Mouse (Mus musculus) G1E (cell line): ENCODE results near the gene Fam129a. TPM values are rescaled to one million over a fixed set of nuclear protein-coding genes. Genes with fewer than 3 reads are reported as not detected.
"Not testable (repeated sequence)": the region's sequence is repeated elsewhere in the genome, so short reads cannot be mapped to it uniquely, and the experiment has no call there.

Experiments used
- ATAC-seq: 2 replicates; pipeline ENCODE4 v1.8.0; 2016; ENCODE audit warnings: mild to moderate bottlenecking; ENCODE audit not compliant: insufficient number of reproducible peaks, poor library complexity, low FRiP score, severe bottlenecking; ENCODE audit errors: extremely low read depth
- DNase-seq: peaks from one replicate; pipeline ENCODE4 v3.0.0; 2012; ENCODE audit warnings: low spot score
- H3K27me3 ChIP-seq: 2 replicates; pipeline ENCODE4 v1.6.1; 2012; ENCODE audit warnings: mild to moderate bottlenecking, low read length, inconsistent platforms; ENCODE audit not compliant: insufficient read depth
- H3K36me3 ChIP-seq: replicated peaks from 2 replicates; pipeline ENCODE3; 2012; ENCODE audit warnings: mild to moderate bottlenecking, inconsistent platforms
- H3K4me1 ChIP-seq: 2 replicates; pipeline ENCODE4 v1.6.1; 2012; ENCODE audit warnings: low read depth, low read length, inconsistent platforms, mixed read lengths; ENCODE audit not compliant: insufficient read depth
- H3K4me3 ChIP-seq: 2 replicates; pipeline ENCODE4 v1.5.1; 2012; ENCODE audit warnings: low read depth, mild to moderate bottlenecking, inconsistent platforms, low read length, moderate library complexity, mixed read lengths
- H3K9me3 ChIP-seq: replicated peaks from 2 replicates; pipeline ENCODE4 v1.6.1; 2012; ENCODE audit warnings: inconsistent platforms
- CTCF ChIP-seq: IDR thresholded peaks from 2 replicates; pipeline ENCODE4 v1.5.1; 2012; ENCODE audit warnings: low read depth, low read length, inconsistent platforms, mixed read lengths
- GATA1 ChIP-seq: IDR thresholded peaks from 2 replicates; pipeline ENCODE4 v1.6.1; 2012; ENCODE audit warnings: borderline replicate concordance, low read length, inconsistent platforms, mixed read lengths
- GATA2 ChIP-seq: IDR thresholded peaks from 2 replicates; pipeline ENCODE4 v1.6.1; 2012; ENCODE audit warnings: low read depth, low read length, inconsistent platforms, borderline replicate concordance
- POLR2AphosphoS5 ChIP-seq: IDR thresholded peaks from 2 replicates; pipeline ENCODE4 v1.6.1; 2012; ENCODE audit warnings: low read depth, low read length, inconsistent platforms; ENCODE audit not compliant: insufficient replicate concordance
- TAL1 ChIP-seq: conservative IDR thresholded peaks from 2 replicates; pipeline ENCODE4 v1.6.1; 2012; ENCODE audit warnings: low read depth, low read length, inconsistent platforms, mixed read lengths
- polyA plus RNA-seq: library from polyadenylated mRNA; stranded (reverse); fragments of >175 nt; gene quantifications from 2 replicates; pipeline ENCODE4 v1.2.3, GENCODE M21; 2012
- total RNA-seq, 2 experiments: library from RNA; stranded (forward) in 1 of 2; stranded (reverse) in 1 of 2; fragments of 200-1000 nt in 1 of 2; fragments of >200 nt in 1 of 2; fragmentation: Nextera tagmentation in 1 of 2; gene quantifications; 2 replicates each; pipeline ENCODE4 v1.2.3; 2014 to 2017

The Fam129a gene
- total and polyA plus RNA-seq, 3 experiments: 0.60 TPM; not detected in 2

DNA sequence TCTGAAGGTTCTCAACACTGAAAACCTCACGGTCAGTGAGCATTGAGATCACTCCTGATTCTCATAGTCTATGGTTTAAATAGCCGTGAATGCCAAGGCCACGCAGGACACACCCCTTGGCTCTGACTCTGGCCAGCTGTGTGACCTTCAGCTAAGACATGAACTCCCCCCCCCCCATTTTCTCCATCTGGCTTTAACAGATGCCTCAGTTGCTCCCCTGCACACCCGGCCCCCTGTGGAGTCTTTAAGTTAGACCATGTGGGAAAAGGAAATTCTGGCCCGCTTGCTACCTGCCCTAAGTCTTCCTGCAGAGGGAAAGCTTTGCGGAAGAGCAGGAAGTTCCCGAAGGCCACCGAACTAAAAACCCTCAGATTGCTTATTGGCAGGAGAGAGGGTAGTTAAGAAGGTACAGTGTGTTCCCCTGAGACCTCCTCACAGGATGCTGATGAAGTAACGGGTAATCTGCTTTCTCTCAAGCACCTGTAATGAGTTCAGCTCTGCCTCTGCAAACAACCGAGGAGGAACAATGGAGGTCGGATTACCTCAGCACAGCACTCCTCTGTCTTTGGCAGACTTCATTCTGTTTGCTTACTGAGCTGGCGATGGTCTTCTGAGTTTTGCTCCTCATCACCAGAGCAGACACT, 114.8 kb downstream of the Fam129a start:
- Histone ChIP-seq H3K9me3 (no peaks in the 10 kb centered on the region), H3K4me3 (no peak overlapping the region), H3K27me3 (no peaks in the 10 kb centered on the region; the same call in 1 of the 2 replicates), H3K4me1 (peaks cover 6% of the 10 kb centered on the region), H3K36me3 (no peaks in the 10 kb centered on the region)
- ATAC-seq (no peak), DNase-seq (no peak)
- no peak for TF ChIP-seq CTCF

DNA sequence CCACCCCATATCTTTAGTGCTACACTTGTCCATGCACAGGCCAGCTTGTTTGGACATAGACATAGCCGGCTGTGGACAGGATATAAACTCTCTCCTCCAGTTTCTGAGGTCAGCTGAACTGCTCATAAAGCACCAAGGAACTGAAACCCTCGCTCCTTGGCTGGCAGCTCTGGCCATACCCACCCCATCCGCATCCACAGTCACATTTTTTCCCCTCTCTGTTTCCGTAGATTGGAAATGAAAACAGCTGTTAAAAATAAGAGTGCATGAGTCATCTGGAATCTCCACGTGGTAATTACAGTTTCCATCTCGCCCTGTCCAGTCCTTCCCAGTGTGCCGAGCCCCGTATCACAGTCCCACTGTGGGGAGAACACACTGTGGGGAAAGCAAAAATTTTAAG, 115.7 kb downstream of the Fam129a start:
- peaks cover 6% of the 10 kb centered on the region for H3K4me1 ChIP-seq
- no peaks in the 10 kb centered on the region; the same call in 1 of the 2 replicates for H3K27me3 ChIP-seq
- H3K4me3 ChIP-seq: no peak overlapping the region
- TF ChIP-seq POLR2AphosphoS5: no peak
- DNase-seq (no peak), ATAC-seq (no peak)
- no peaks in the 10 kb centered on the region for H3K36me3 ChIP-seq
- no peaks in the 10 kb centered on the region for H3K9me3 ChIP-seq

DNA sequence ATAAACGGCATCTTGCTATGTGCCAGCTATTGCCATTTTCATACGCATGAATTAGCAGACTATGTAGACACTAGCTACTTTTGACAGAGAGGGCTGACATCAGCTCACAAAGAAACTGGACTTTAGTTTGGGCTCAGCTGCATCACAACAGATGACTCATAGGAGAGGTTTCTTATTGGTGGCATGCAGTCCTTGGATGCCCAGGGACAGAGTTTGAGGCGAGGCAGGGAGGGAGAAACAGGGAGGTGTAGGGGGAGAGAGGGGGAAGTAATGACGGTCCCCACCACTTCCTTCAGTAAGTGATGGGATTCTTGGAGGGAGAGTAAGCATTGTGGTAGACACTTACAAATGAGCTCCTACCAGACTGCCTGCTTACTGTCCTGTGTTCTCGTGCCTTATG, 118.0 kb downstream of the Fam129a start:
- ATAC-seq (no peak), DNase-seq (no peak)
- Histone ChIP-seq H3K4me1 (peaks cover 6% of the 10 kb centered on the region), H3K9me3 (no peaks in the 10 kb centered on the region), H3K27me3 (peaks cover 3% of the 10 kb centered on the region), H3K4me3 (no peak overlapping the region), H3K36me3 (no peaks in the 10 kb centered on the region)
- TF ChIP-seq GATA1: no peak
- no peak for TF ChIP-seq POLR2AphosphoS5
- TF ChIP-seq GATA2: no peak
- no peak for TF ChIP-seq CTCF
- no peak for TF ChIP-seq TAL1

DNA sequence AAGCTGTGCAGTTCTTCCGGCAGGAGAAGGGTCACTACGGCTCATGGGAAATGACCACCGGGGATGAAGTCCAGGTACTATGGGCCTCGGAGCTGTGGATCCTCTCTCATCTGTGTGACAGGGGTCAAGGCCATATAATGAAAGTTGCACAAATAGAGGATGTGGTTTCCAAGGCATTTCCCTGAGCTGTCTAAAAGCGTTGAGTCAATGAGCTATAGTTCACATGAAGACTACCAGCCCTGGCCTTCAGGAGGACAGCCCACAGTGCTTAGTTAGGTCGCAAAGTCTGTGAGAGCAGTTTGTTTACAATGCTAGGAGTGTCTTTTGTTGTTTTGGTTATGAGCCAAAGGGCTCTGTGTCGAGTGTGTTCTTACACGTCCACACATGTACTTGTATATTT, 118.6 kb downstream of the Fam129a start:
- H3K4me1 ChIP-seq: peaks cover 6% of the 10 kb centered on the region
- peaks cover 3% of the 10 kb centered on the region for H3K27me3 ChIP-seq
- TF ChIP-seq TAL1 (no peak), GATA1 (no peak)
- no peaks in the 10 kb centered on the region for H3K36me3 ChIP-seq
- no peak overlapping the region for H3K4me3 ChIP-seq
- no peaks in the 10 kb centered on the region for H3K9me3 ChIP-seq
- no peak for ATAC-seq
- no peak for DNase-seq

DNA sequence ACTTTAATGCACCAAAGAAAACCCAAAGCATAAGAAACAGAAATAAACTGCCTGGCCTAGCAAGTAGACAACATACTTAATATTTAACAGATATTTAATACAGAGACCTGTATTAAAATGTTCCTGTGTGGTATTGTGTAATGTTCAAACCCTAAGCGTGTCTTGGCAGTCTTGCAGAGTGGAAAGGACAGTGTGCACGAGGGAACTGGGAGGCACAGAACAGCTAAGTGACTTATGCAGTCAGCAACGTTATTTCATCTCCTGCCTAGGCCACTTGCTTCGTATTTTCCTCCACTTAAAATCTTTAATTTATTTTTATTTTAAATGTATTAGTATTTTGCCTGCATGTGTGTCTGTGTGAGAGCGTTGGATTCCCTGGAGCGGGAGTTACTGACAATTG, 119.1 kb downstream of the Fam129a start:
- peaks cover 4% of the 10 kb centered on the region for H3K27me3 ChIP-seq
- H3K9me3 ChIP-seq: no peaks in the 10 kb centered on the region
- peaks cover 6% of the 10 kb centered on the region for H3K4me1 ChIP-seq
- no peaks in the 10 kb centered on the region for H3K36me3 ChIP-seq
- ATAC-seq (no peak), DNase-seq (no peak)
- H3K4me3 ChIP-seq: no peak overlapping the region
- TF ChIP-seq CTCF (no peak), GATA2 (no peak), GATA1 (no peak), POLR2AphosphoS5 (no peak), TAL1 (no peak)

DNA sequence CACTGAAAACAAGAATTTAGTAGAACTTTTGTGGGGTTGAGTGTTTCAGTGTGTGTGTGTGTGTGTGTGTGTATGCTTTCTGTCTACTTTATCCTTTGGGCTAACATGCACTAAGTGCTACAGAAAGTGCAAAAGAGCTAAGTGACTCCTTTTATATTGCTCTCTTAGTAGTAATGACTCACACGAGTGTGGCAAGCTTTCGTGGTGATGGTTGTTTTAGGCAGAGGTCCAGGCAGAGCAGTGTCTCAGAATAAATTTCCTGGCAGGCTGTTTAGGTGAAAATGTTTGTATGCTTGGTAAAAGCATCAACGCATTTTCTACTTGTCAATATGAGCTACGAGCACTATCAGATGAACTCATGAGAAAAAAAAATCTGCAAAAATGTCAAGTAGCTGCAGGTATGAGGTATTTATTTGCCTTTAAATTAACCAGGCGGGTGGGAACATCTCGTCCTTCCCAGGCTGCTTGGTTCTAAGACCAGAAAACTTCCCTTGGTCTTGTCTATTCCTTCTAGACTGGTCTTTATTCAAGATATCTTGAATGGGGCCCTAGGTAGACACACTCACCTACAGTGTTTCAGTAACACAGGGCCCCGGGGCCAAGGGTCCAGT, 119.7 kb downstream of the Fam129a start:
- Histone ChIP-seq H3K36me3 (no peaks in the 10 kb centered on the region), H3K4me3 (no peak overlapping the region), H3K27me3 (peaks cover 9% of the 10 kb centered on the region), H3K9me3 (no peaks in the 10 kb centered on the region), H3K4me1 (peaks cover 6% of the 10 kb centered on the region)
- ATAC-seq (no peak), DNase-seq (no peak)
- TF ChIP-seq GATA2: no peak
- TF ChIP-seq POLR2AphosphoS5: no peak
- no peak for TF ChIP-seq GATA1
- TF ChIP-seq TAL1: no peak
- no peak for TF ChIP-seq CTCF

DNA sequence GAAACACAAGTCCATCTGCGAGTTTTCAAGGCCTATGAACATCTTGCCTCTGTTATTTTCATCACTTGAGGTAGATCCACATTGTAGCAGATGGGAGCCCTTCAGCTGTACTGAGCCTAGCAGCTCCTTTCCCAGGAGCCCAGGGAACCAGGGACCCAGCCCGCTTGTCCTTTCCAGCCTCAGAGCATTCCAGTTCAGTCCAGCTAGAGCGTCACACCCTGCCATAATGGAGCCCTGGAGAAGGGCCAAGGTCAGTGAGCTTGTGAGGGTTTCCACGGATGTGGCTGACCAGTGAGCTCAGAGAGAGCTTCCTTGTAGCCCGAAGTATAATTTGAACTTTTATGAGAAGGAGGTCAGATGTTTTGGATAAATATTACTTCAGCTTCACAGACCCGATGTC, 121.9 kb downstream of the Fam129a start:
- H3K4me3 ChIP-seq, H3K9me3 ChIP-seq, DNase-seq, ATAC-seq, H3K36me3 ChIP-seq, H3K4me1 ChIP-seq: not testable (repeated sequence)
- peaks cover 16% of the 10 kb centered on the region for H3K27me3 ChIP-seq
